Mouse (Mus musculus): ENCODE measurements around the gene Nol12.

DNA sequence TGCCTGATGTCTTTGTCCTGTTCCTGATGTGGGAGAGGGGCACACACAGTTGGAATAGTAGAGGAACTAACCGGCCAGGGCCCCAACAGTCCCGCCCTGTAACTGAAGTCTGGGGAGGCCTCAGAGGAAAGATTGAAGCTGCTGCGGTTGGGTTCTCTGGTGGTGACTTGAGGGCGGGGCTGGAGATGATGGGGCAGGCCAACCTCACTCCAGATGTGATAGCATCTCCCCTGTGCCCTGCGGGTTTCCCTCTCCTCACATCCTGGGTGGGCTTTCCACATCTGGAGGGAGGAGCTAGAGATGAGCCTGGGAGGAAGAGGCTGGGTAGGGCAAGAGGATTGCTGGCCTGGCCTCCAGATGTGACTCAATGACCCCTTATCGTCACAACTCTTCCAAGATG, 11.1 kb upstream of the Nol12 start:
- TF ChIP-seq CTCF (IDR thresholded peaks at IDR 0.05) (no peak), POLR2A (IDR thresholded peaks at IDR 0.05; ENCODE audit: insufficient read depth, low read depth, low read length) (no peak)

Measured in heart, adult 2 months (tissue).